14 mouse cellular contexts compared by ENCODE assay signal in the genomic region with DNA sequence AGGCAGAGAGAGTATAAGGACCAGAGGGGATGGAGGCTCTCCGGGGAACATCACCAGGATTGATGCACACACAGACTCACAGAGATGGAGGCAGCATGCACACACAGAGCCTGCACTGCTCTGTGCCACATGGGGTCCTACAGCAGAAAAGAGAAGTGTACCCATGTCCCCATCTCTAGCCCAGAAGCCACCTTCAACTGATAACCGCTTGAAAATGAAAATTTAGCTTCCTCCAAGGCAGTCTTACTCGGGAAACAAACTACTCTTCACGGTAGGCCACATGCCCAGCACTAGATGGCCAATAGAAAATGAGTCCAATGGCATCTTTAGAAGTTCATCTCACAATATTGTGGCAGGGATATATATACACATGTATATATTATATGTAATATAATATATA.
"Had no signal": no experiment of that assay in that cellular context is flagged by ENCODE, and none has a peak within 500 bp of the region (broad histone marks: within the 10 kb centered on the region; RNA-seq: fewer than 3 reads in every experiment).

No protein-coding gene starts in this region.

- DNase-seq: kidney, adult 11 months; kidney, adult 9 months; kidney, postnatal 36 days; lung, embryonic 14.5 days; lung, postnatal 10 days; lung, postnatal 4 days; midbrain, embryonic 14.5 days; right cerebral cortex, adult 18-20 months; right cerebral cortex, postnatal 25 days; thymus, adult 18-20 months; thymus, postnatal 14 days had no signal

- H3K4me1 ChIP-seq: limb, embryonic 12.5 days had no signal

- H3K4me2 ChIP-seq: limb, embryonic 12.5 days; lung, embryonic 14.5 days had no signal

- H3K9ac ChIP-seq: limb, embryonic 12.5 days; lung, embryonic 14.5 days had no signal

- H3K36me3 ChIP-seq: limb, embryonic 12.5 days had no signal

- H3K4me3 ChIP-seq: limb, embryonic 12.5 days; midbrain, embryonic 10.5 days had no signal

- H3K9me3 ChIP-seq: limb, embryonic 12.5 days; midbrain, embryonic 10.5 days had no signal

- H3K27ac ChIP-seq: kidney, postnatal 0 days; limb, embryonic 12.5 days; midbrain, embryonic 10.5 days had no signal
